ENCODE assay signal across 8 mouse cellular contexts in the genomic region with DNA sequence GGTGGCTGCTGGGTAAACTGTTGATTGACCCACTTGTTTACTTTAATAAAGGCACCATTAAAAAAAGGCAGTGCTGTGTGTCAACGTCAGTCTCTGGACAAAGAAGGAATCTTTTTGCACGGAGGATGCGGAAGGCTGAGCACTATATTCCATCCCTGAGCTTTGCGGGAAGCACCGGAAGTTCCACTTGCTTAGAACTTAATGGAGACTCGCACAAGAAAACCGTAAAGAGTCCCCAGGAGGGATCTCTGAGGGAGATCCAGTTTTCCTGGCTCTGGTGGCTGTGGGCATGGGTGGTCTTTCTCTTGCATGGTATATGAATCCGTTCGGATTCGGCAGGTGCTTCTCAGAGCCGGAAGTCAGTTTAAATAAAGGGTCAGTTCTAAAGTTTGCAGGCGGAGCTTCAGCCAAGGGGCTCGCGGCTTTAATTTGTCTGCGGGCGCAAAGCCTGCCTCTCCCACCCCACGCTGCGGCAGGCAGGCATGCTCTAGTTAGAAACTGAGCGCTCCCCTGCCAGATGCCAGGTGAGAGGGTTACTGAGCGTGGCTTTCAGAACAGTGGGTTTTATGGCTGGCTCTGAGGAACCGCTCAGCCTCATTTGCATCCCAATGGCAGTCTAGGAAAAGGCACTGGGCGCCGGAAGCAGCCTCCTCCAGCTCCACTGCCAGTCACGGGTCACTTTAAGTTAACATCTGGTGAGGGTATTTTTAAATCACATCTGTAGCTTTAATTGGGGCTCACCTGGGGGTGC.
DNase-seq lines count a peak whose midpoint lies in the region; ATAC-seq lines count a peak whose summit lies in the region.

No protein-coding gene starts in this region.

- intact Hi-C loops in gastrocnemius, postnatal 36 days (cut with DNase I) = no loop called here

- 0 out of 2 replicates have a peak, but pooled peaks cover 2% of the 10 kb centered on the region for H3K4me1 ChIP-seq in heart, embryonic 16.5 days (ENCODE audit: control insufficient read depth, insufficient read depth, low read length)
- peaks cover 9% of the 10 kb centered on the region for H3K4me1 ChIP-seq in embryonic facial prominence, embryonic 14.5 days (ENCODE audit: control insufficient read depth, insufficient read depth, low read length)
- peaks cover 42% of the 10 kb centered on the region for H3K4me1 ChIP-seq in midbrain, embryonic 14.5 days (ENCODE audit: control insufficient read depth, insufficient read depth, low read length)

- H3K27ac ChIP-seq in heart, embryonic 16.5 days (ENCODE audit: low read length) = no peak overlapping the region
- peak overlapping the region; percentile 39 for H3K27ac ChIP-seq in embryonic facial prominence, embryonic 14.5 days (replicated peaks; ENCODE audit: low read depth, low read length)
- H3K27ac ChIP-seq in midbrain, embryonic 14.5 days (replicated peaks; ENCODE audit: low read depth, low read length) = peak overlapping the region; percentile 70

- DNase-seq in heart, adult 9 months (ENCODE audit: low spot score in 2 of 2) = no peak
- DNase-seq in embryonic facial prominence, embryonic 14.5 days (ENCODE audit: low spot score) = peak; percentile 34
- DNase-seq in kidney, adult 9 months = peak; percentile 22
- peak; percentile 64 for DNase-seq in midbrain, embryonic 14.5 days
- DNase-seq in thymus, postnatal 25 days = no peak
- DNase-seq in adrenal gland, postnatal 10 days = no peak
- DNase-seq in gastrocnemius, postnatal 36 days = no peak

- peaks cover 2% of the 10 kb centered on the region; the same call in 1 of the 2 replicates for H3K27me3 ChIP-seq in heart, embryonic 16.5 days (ENCODE audit: control insufficient read depth, insufficient read depth, low read length)
- H3K27me3 ChIP-seq in embryonic facial prominence, embryonic 14.5 days (replicated peaks; ENCODE audit: control insufficient read depth, insufficient read depth, low read length) = peaks cover 18% of the 10 kb centered on the region
- H3K27me3 ChIP-seq in midbrain, embryonic 14.5 days (ENCODE audit: control insufficient read depth, insufficient read depth, low read length) = no peaks in the 10 kb centered on the region

- H3K4me2 ChIP-seq in heart, embryonic 16.5 days (ENCODE audit: low read depth, low read length) = peak overlapping the region; percentile 55
- H3K4me2 ChIP-seq in embryonic facial prominence, embryonic 14.5 days (ENCODE audit: low read depth, low read length) = peak overlapping the region; percentile 63
- H3K4me2 ChIP-seq in midbrain, embryonic 14.5 days (ENCODE audit: low read length) = peak overlapping the region; percentile 73

- 1% methylated on average over 24 of the region's 24 CpGs for WGBS in heart, embryonic 16.5 days
- WGBS in embryonic facial prominence, embryonic 14.5 days = 3% methylated on average over 23 of the region's 24 CpGs
- under 1% methylated on average over 24 of the region's 24 CpGs for WGBS in midbrain, embryonic 14.5 days

- H3K4me3 ChIP-seq in heart, embryonic 16.5 days (ENCODE audit: low read length) = peak overlapping the region; percentile 46
- peak overlapping the region; percentile 36 for H3K4me3 ChIP-seq in embryonic facial prominence, embryonic 14.5 days (ENCODE audit: low read depth, low read length)
- H3K4me3 ChIP-seq in midbrain, embryonic 14.5 days (replicated peaks; ENCODE audit: low read depth, low read length) = peak overlapping the region; percentile 36

- no peak; the same call in 1 of the 2 replicates for ATAC-seq in heart, embryonic 16.5 days (replicated peaks; ENCODE audit: extremely low read depth, insufficient read depth, low FRiP score)
- ATAC-seq in embryonic facial prominence, embryonic 14.5 days (ENCODE audit: low read depth) = peak; percentile 17; the same call in 1 of the 2 replicates
- no peak for ATAC-seq in midbrain, embryonic 14.5 days (ENCODE audit: low FRiP score, low TSS enrichment)

- no peaks in the 10 kb centered on the region for H3K36me3 ChIP-seq in heart, embryonic 16.5 days (ENCODE audit: control insufficient read depth, insufficient read depth)
- no peaks in the 10 kb centered on the region for H3K36me3 ChIP-seq in embryonic facial prominence, embryonic 14.5 days (ENCODE audit: control insufficient read depth, insufficient read depth, low read length)
- H3K36me3 ChIP-seq in midbrain, embryonic 14.5 days (ENCODE audit: control insufficient read depth, insufficient read depth, low read length) = no peaks in the 10 kb centered on the region

- H3K9ac ChIP-seq in heart, embryonic 16.5 days (ENCODE audit: low read length) = peak overlapping the region; percentile 55
- H3K9ac ChIP-seq in embryonic facial prominence, embryonic 14.5 days (ENCODE audit: low read depth, low read length) = peak overlapping the region; percentile 46
- H3K9ac ChIP-seq in midbrain, embryonic 14.5 days (replicated peaks; ENCODE audit: low read length) = peak overlapping the region; percentile 26; the same call in 1 of the 2 replicates

- H3K9me3 ChIP-seq in heart, embryonic 16.5 days (replicated peaks; ENCODE audit: control insufficient read depth, low read length) = no peaks in the 10 kb centered on the region
- no peaks in the 10 kb centered on the region for H3K9me3 ChIP-seq in embryonic facial prominence, embryonic 14.5 days (ENCODE audit: control insufficient read depth, low read length)
- H3K9me3 ChIP-seq in midbrain, embryonic 14.5 days (ENCODE audit: control insufficient read depth, low read length) = no peaks in the 10 kb centered on the region

Comparison
In these comparisons a context has a peak if more than half of its experiments do, and no peak if none do; other contexts are left out.
1. DNase-seq: peak in embryonic facial prominence, embryonic 14.5 days (single experiment), kidney, adult 9 months (single experiment) and midbrain, embryonic 14.5 days (single experiment); none in heart, adult 9 months (0 of 2), thymus, postnatal 25 days (single experiment), adrenal gland, postnatal 10 days (single experiment) and gastrocnemius, postnatal 36 days (0 of 2).
2. Peak in every context shown above with its lines, with median percentiles within 50 percentile points of each other: H3K4me2 ChIP-seq, H3K4me3 ChIP-seq and H3K9ac ChIP-seq.